Mouse (Mus musculus) olfactory bulb, adult 2 months (tissue): ENCODE data around the gene Tex33.

ENCODE experiments used
- CTCF ChIP-seq: fragments of 200-500 bp; IDR thresholded peaks from 2 replicates; pipeline ENCODE4 v1.5.1; 2012; ENCODE audit warnings: low read depth, mild to moderate bottlenecking, low read length, moderate library complexity; ENCODE audit not compliant: insufficient read depth
- POLR2A ChIP-seq: fragments of 200-500 bp; IDR thresholded peaks from 2 replicates; pipeline ENCODE4 v1.6.1; 2012; ENCODE audit warnings: mild to moderate bottlenecking, low read depth, low read length, moderate library complexity; ENCODE audit not compliant: insufficient read depth

DNA sequence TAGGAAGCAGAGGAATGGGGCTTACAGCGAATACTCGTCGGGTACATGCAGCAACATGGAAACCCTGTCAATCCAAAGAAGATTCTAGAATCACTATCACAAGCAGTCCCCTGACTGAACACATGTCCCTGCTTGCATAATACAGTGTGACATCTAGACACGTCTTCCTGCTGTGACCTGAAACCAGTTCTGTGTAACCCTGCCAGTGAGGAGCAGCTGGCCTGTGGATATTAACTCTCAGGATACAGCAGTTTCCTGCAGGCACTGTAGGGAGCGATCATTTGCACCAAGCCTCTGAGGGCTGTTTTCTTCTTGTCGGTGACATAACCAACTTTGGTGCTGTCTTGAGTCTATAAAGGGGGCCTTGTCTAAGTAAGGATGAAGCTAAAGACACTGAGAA is 5.6 kb upstream of the Tex33 start:
- no peak for TF ChIP-seq CTCF
- no peak for TF ChIP-seq POLR2A
